ENCODE assay signal across 8 mouse cellular contexts in the genomic region with DNA sequence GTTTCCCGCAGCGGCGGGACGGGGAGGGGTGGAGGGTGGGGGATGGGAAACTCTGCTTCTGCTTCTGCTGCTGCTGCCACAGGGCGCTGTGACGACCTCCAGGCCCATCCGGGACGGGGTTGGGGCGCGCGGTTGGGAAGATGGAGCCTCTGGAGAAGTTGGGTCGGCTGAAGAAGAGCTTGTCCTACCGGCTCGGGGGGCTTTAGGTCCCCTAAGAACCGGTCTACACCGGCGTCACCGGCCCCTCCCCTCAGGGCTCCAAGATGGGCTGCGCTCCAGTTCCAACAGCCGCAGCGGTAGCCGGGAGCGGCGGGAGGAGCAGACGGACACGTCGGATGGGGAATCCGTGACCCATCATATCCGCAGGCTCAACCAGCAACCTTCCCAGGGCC. TPM values are rescaled to one million over a fixed set of nuclear protein-coding genes. Genes with fewer than 3 reads are reported as not detected.
DNase-seq lines count a peak whose midpoint lies in the region; ATAC-seq lines count a peak whose summit lies in the region.

No protein-coding gene starts in this region.

- peak overlapping the region; percentile 92 for H3K27ac ChIP-seq in hindbrain, embryonic 11.5 days (ENCODE audit: low read depth, low read length)

- H3K4me1 ChIP-seq in hindbrain, embryonic 11.5 days (replicated peaks; ENCODE audit: control insufficient read depth, insufficient read depth, low read length): peaks cover 11% of the 10 kb centered on the region

- H3K9me3 ChIP-seq in hindbrain, embryonic 11.5 days (ENCODE audit: control insufficient read depth, low read length): no peaks in the 10 kb centered on the region

- WGBS in hindbrain, embryonic 11.5 days: under 1% methylated on average over 28 of the region's 29 CpGs

- DNase-seq in ZHBTc4 (ENCODE audit: low read depth, low spot score): peak; percentile 56
- peak; percentile 76 for DNase-seq in cerebellum, adult 9-10 months
- peak; percentile 10 for DNase-seq in forelimb bud, embryonic 11.5 days (ENCODE audit: low read depth, low spot score)
- DNase-seq in hindbrain, embryonic 11.5 days (ENCODE audit: low spot score): peak; percentile 60
- DNase-seq in layer of hippocampus, postnatal 25 days (ENCODE audit: extremely low spot score in 1 of 2, low spot score in 1 of 2): peak; percentile 38 to 65
- DNase-seq in lung, postnatal 10 days: peak; percentile 69
- peak; percentile 61 for DNase-seq in right cerebral cortex, postnatal 14 days
- no peak for DNase-seq in B cell, adult 2 months

- 0 out of 2 replicates have a peak, but pooled peaks cover 2% of the 10 kb centered on the region for H3K36me3 ChIP-seq in hindbrain, embryonic 11.5 days (ENCODE audit: control insufficient read depth, insufficient read depth, low read length)

- H3K9ac ChIP-seq in hindbrain, embryonic 11.5 days (ENCODE audit: low read depth, low read length): peak overlapping the region; percentile 88

- peak; percentile 59 for ATAC-seq in hindbrain, embryonic 11.5 days (ENCODE audit: low FRiP score)

- H3K27me3 ChIP-seq in hindbrain, embryonic 11.5 days (ENCODE audit: control insufficient read depth, insufficient read depth, low read length): no peaks in the 10 kb centered on the region

- H3K4me3 ChIP-seq in hindbrain, embryonic 11.5 days (ENCODE audit: low read depth, low read length): peak overlapping the region; percentile 95

- H3K4me2 ChIP-seq in hindbrain, embryonic 11.5 days (replicated peaks; ENCODE audit: low read depth, low read length): peak overlapping the region; percentile 80

RNA-seq across cellular contexts. Expression of a gene that starts 0.3 kb away (rescaled TPM):
- 39.6 and 45.2 TPM in 2 replicates for polyA plus RNA-seq in hindbrain, embryonic 11.5 days (2014; fragmentation: Nextera tagmentation; extraction: Ambion mirVana)
- 10 to 100 TPM; 40.2 to 53.1 TPM for total RNA-seq in layer of hippocampus, postnatal 25 days (2021)

RNA-seq across cellular contexts. Expression of a gene that starts 0.7 kb away (rescaled TPM):
- 28.0 and 29.8 TPM in 2 replicates for polyA plus RNA-seq in hindbrain, embryonic 11.5 days (2014; fragmentation: Nextera tagmentation; extraction: Ambion mirVana)
- 100 to 1,000 TPM; 143 to 153 TPM for total RNA-seq in layer of hippocampus, postnatal 25 days (2021)

RNA-seq across cellular contexts. Expression of a gene that starts 10.8 kb away (rescaled TPM):
- polyA plus RNA-seq in hindbrain, embryonic 11.5 days (2014; fragmentation: Nextera tagmentation; extraction: Ambion mirVana): 97.8 and 117 TPM in 2 replicates
- 10 to 100 TPM; 70.3 to 80.6 TPM for total RNA-seq in layer of hippocampus, postnatal 25 days (2021)

RNA-seq across cellular contexts. Expression of a gene that starts 40.0 kb away (rescaled TPM):
- polyA plus RNA-seq in hindbrain, embryonic 11.5 days (2014; fragmentation: Nextera tagmentation; extraction: Ambion mirVana): 4.1 and 5.9 TPM in 2 replicates
- total RNA-seq in layer of hippocampus, postnatal 25 days (2021): 1 to 10 TPM; 1.4 to 1.7 TPM

RNA-seq across cellular contexts. Expression of a gene that starts 52.3 kb away (rescaled TPM):
- polyA plus RNA-seq in hindbrain, embryonic 11.5 days (2014; fragmentation: Nextera tagmentation; extraction: Ambion mirVana): 3.0 and 4.0 TPM in 2 replicates
- total RNA-seq in layer of hippocampus, postnatal 25 days (2021): 1 to 10 TPM; 3.9 to 4.8 TPM

Comparison
In these comparisons a context has a peak if more than half of its experiments do, and no peak if none do; other contexts are left out.
1. DNase-seq: peak in ZHBTc4 (single experiment), cerebellum, adult 9-10 months (single experiment), forelimb bud, embryonic 11.5 days (single experiment), hindbrain, embryonic 11.5 days (single experiment), layer of hippocampus, postnatal 25 days (2 of 2), lung, postnatal 10 days (single experiment) and right cerebral cortex, postnatal 14 days (single experiment); none in B cell, adult 2 months (0 of 2).